Mouse (Mus musculus): ENCODE measurements around the gene Pde2a. TPM values are rescaled to one million over a fixed set of nuclear protein-coding genes. Genes with fewer than 3 reads are reported as not detected.

Pde2a gene
- polyA plus RNA-seq, 1 experiment from 2014 or later = 19.0 TPM

DNA sequence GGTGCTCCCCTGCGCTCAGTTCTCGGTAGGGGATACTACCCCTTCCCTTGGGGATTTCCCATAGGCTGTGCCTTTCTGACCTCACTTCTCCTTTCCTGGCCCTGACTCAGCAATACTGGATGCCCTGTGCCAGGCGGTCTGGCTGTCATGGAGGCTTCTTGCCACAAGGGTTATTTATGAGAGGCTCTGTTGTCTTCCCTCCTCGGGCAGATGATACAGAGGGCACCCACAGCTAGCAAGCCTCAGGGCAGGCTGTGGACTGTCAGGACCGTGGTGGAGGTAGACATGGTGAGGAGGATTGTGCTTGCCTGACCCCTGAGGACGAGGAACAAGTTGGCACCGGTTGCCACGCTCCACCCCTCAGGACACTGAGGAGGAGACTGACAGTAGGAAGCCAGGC, 39.1 kb upstream of the Pde2a start:
- no peak overlapping the region for H3K9ac ChIP-seq (ENCODE audit: low read length)
- no peaks in the 10 kb centered on the region for H3K27me3 ChIP-seq (ENCODE audit: control insufficient read depth, insufficient read depth, low read length)
- WGBS = 66% methylated on average over 8 of the region's 8 CpGs
- no peaks in the 10 kb centered on the region for H3K36me3 ChIP-seq (ENCODE audit: control insufficient read depth, insufficient read depth, low read length)
- H3K4me3 ChIP-seq (replicated peaks; ENCODE audit: low read length) = no peak overlapping the region
- H3K4me2 ChIP-seq (ENCODE audit: low read depth, low read length) = no peak overlapping the region
- peaks cover 36% of the 10 kb centered on the region for H3K4me1 ChIP-seq (ENCODE audit: control insufficient read depth, insufficient read depth, low read length)
- no peaks in the 10 kb centered on the region for H3K9me3 ChIP-seq (replicated peaks; ENCODE audit: control insufficient read depth, low read length)
- no peak for ATAC-seq (ENCODE audit: insufficient read depth, low FRiP score)
- H3K27ac ChIP-seq (ENCODE audit: low read length) = no peak overlapping the region; the same call in 1 of the 2 replicates

DNA sequence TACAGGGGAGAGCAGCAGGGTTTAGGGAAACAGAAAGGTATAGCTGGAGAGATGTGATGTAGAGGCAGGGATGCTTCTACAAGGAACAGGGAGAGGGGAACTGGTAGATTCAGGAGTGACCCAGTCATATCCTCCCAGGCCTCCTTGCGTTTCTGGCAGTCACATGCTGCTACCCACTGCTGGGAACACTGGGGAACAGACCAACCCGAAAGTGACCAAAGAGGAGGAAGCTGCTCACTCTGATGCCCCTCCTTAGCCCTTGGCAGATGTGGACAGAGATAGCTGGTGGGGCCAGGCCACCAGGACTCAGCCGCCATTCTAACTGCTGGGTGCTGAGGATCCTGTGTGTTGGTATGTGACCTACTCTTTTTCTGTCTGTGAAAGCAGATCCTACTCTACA, 37.7 kb upstream of the Pde2a start:
- ATAC-seq (ENCODE audit: insufficient read depth, low FRiP score) = no peak
- H3K4me2 ChIP-seq (ENCODE audit: low read depth, low read length) = no peak overlapping the region
- H3K36me3 ChIP-seq (ENCODE audit: control insufficient read depth, insufficient read depth, low read length) = no peaks in the 10 kb centered on the region
- no peak overlapping the region for H3K27ac ChIP-seq (ENCODE audit: low read length)
- H3K4me3 ChIP-seq (replicated peaks; ENCODE audit: low read length) = no peak overlapping the region
- no peak overlapping the region for H3K9ac ChIP-seq (ENCODE audit: low read length)
- H3K9me3 ChIP-seq (replicated peaks; ENCODE audit: control insufficient read depth, low read length) = no peaks in the 10 kb centered on the region
- WGBS = 78% methylated on average over 3 of the region's 3 CpGs
- no peaks in the 10 kb centered on the region for H3K27me3 ChIP-seq (ENCODE audit: control insufficient read depth, insufficient read depth, low read length)
- H3K4me1 ChIP-seq (ENCODE audit: control insufficient read depth, insufficient read depth, low read length) = peaks cover 34% of the 10 kb centered on the region

DNA sequence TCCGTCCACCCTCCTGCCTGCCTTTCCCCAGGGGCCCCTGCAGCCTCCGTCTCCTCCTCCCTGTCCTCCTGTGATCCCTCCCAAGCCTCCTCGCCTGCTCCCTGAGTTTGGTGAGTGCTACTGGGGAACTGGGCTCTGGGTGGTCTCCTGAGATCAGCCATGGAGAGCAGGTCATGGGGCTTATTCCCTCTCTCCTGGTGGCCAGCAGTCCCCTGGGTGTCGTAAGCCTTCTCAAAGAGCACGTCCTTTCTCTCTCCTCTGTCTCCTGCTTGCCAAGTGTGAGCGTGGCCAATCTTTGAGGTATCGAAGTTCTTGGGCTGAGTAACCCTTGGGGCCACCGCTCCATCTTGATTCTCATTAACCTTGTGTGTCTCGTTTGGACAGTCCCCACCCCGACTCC, 36.6 kb upstream of the Pde2a start:
- peak; percentile 4 for ATAC-seq (ENCODE audit: insufficient read depth, low FRiP score)
- Histone ChIP-seq H3K36me3 (ENCODE audit: control insufficient read depth, insufficient read depth, low read length) (no peaks in the 10 kb centered on the region; the same call in 1 of the 2 replicates), H3K4me2 (ENCODE audit: low read depth, low read length) (peak overlapping the region; percentile 41), H3K27ac (ENCODE audit: low read length) (peak overlapping the region; percentile 92), H3K9me3 (replicated peaks; ENCODE audit: control insufficient read depth, low read length) (no peaks in the 10 kb centered on the region), H3K4me1 (ENCODE audit: control insufficient read depth, insufficient read depth, low read length) (peaks cover 24% of the 10 kb centered on the region), H3K27me3 (ENCODE audit: control insufficient read depth, insufficient read depth, low read length) (no peaks in the 10 kb centered on the region), H3K4me3 (replicated peaks; ENCODE audit: low read length) (no peak overlapping the region), H3K9ac (ENCODE audit: low read length) (peak overlapping the region; percentile 59; the same call in 1 of the 2 replicates)
- WGBS = 39% methylated on average over 10 of the region's 10 CpGs

DNA sequence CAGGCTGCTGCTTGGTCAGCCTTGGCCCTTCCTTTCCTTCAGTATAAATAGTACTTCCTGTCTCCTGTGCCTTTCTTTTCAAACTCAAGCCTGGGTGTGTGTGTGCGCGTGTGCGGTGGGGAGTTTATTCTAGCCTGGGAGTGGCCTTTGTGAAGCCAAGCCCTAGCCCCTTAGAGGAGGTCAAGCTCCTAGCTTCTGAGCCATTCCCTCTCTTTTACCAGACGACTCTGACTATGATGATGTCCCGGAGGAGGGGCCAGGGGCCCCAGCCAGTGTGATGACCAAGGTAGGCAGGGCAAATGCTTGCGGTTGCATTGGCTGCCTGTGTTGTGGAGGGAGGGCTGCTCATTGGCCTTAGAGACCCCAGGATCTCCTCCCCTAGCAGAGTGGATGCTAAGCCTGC, 36.2 kb upstream of the Pde2a start:
- WGBS = 16% methylated on average over 6 of the region's 6 CpGs
- Histone ChIP-seq H3K4me2 (ENCODE audit: low read depth, low read length) (peak overlapping the region; percentile 41), H3K4me1 (ENCODE audit: control insufficient read depth, insufficient read depth, low read length) (peaks cover 22% of the 10 kb centered on the region), H3K27me3 (ENCODE audit: control insufficient read depth, insufficient read depth, low read length) (no peaks in the 10 kb centered on the region), H3K36me3 (ENCODE audit: control insufficient read depth, insufficient read depth, low read length) (no peaks in the 10 kb centered on the region; the same call in 1 of the 2 replicates), H3K9me3 (replicated peaks; ENCODE audit: control insufficient read depth, low read length) (no peaks in the 10 kb centered on the region), H3K27ac (ENCODE audit: low read length) (peak overlapping the region; percentile 92), H3K4me3 (replicated peaks; ENCODE audit: low read length) (0 out of 2 replicates have a peak overlapping the region, but pooled peaks have one; percentile 7), H3K9ac (ENCODE audit: low read length) (peak overlapping the region; percentile 40; the same call in 1 of the 2 replicates)
- peak; percentile 77 for ATAC-seq (ENCODE audit: insufficient read depth, low FRiP score)

DNA sequence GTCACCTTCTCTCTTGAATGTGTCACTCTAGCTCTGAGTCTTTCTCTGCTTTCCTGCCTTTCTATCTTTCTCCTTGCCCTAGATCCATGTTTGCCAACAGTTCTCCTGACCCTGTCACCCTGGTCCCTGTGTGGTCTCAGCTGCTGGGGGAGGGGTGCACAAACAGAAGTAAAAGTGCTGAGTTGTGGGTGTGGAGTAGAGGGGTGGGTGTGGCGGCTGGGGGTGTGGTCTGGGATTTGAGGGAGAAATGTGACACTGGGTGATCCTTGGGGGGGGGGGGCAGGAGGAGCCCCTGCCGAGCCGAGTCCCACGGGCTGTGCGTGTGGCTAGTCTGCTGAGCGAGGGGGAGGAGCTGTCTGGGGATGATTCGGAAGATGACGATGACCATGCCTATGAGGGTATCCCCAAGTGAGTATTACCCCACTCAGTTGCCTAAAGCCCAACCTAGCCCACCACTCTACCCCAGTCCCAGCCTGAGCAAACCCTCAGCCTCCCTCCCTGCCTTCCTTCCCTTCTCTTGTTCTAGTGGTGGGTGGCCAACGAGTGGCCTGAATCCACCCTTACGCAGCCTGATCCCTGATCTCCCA, 35.5 kb upstream of the Pde2a start:
- WGBS = 46% methylated on average over 8 of the region's 10 CpGs
- peak; percentile 27; the same call in 1 of the 2 replicates for ATAC-seq (ENCODE audit: insufficient read depth, low FRiP score)
- peak overlapping the region; percentile 40; the same call in 1 of the 2 replicates for H3K9ac ChIP-seq (ENCODE audit: low read length)
- H3K27me3 ChIP-seq (ENCODE audit: control insufficient read depth, insufficient read depth, low read length) = no peaks in the 10 kb centered on the region
- H3K4me2 ChIP-seq (ENCODE audit: low read depth, low read length) = peak overlapping the region; percentile 41
- H3K4me3 ChIP-seq (replicated peaks; ENCODE audit: low read length) = 0 out of 2 replicates have a peak overlapping the region, but pooled peaks have one; percentile 7
- H3K9me3 ChIP-seq (replicated peaks; ENCODE audit: control insufficient read depth, low read length) = no peaks in the 10 kb centered on the region
- no peaks in the 10 kb centered on the region; the same call in 1 of the 2 replicates for H3K36me3 ChIP-seq (ENCODE audit: control insufficient read depth, insufficient read depth, low read length)
- peak overlapping the region; percentile 92 for H3K27ac ChIP-seq (ENCODE audit: low read length)
- H3K4me1 ChIP-seq (ENCODE audit: control insufficient read depth, insufficient read depth, low read length) = peaks cover 23% of the 10 kb centered on the region

DNA sequence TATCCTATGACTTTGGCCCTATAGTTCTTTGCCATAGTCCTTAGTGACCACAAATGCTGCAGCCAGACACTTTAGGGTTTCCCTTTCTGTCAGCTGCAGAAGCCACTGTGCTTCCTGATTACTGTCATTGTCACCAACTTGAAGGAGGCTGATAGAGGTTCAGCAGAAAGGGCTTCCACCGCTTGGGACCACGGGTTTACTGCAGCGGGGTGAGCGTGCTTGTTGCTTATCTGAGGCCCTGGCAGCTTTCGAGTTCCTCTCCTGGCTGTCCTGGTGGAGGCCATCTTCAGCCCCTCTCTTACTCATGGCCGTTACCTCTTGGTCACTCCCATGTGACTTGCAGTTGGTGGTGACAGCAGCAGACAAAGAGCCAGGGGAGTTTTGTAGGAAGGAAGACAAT, 32.2 kb upstream of the Pde2a start:
- WGBS = 85% methylated on average over 6 of the region's 6 CpGs
- Histone ChIP-seq H3K27me3 (ENCODE audit: control insufficient read depth, insufficient read depth, low read length) (no peaks in the 10 kb centered on the region), H3K27ac (ENCODE audit: low read length) (no peak overlapping the region), H3K9ac (ENCODE audit: low read length) (no peak overlapping the region), H3K36me3 (ENCODE audit: control insufficient read depth, insufficient read depth, low read length) (no peaks in the 10 kb centered on the region; the same call in 1 of the 2 replicates), H3K4me3 (replicated peaks; ENCODE audit: low read length) (no peak overlapping the region), H3K4me1 (ENCODE audit: control insufficient read depth, insufficient read depth, low read length) (peaks cover 53% of the 10 kb centered on the region), H3K4me2 (ENCODE audit: low read depth, low read length) (no peak overlapping the region), H3K9me3 (replicated peaks; ENCODE audit: control insufficient read depth, low read length) (no peaks in the 10 kb centered on the region)
- no peak for ATAC-seq (ENCODE audit: insufficient read depth, low FRiP score)

DNA sequence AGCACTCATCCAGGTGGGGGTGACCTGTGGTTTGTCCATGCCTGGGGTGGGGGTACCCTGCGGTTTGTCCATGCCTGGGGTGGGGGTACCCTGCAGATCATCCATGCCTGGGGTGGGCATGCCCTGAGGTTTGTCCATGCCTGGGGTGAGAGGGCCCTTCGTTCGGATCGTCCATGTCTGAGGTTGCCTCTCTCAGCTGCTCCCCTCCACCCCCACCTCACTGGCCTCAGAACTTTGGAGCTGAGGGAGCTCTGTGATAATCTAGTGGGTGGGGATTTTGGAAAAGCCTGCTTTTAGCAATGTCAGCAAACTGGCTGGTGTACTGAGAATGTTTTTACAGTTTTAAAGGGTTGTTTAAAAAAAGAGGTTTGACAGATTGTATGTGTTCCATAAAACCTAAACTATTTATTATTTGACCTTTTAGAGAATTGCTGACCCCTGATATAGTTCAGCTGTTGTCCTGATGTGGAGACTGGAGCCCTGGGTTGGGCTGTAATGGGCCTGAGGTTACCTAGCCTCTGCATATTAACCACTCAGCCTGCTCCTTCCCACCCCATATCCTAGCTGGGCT, 29.5 kb upstream of the Pde2a start:
- H3K4me2 ChIP-seq (ENCODE audit: low read depth, low read length) = no peak overlapping the region
- 54% methylated on average over 4 of the region's 4 CpGs for WGBS
- H3K27ac ChIP-seq (ENCODE audit: low read length) = peak overlapping the region; percentile 98
- H3K27me3 ChIP-seq (ENCODE audit: control insufficient read depth, insufficient read depth, low read length) = no peaks in the 10 kb centered on the region
- H3K9me3 ChIP-seq (replicated peaks; ENCODE audit: control insufficient read depth, low read length) = no peaks in the 10 kb centered on the region
- peaks cover 39% of the 10 kb centered on the region for H3K4me1 ChIP-seq (ENCODE audit: control insufficient read depth, insufficient read depth, low read length)
- H3K4me3 ChIP-seq (replicated peaks; ENCODE audit: low read length) = no peak overlapping the region
- ATAC-seq (ENCODE audit: insufficient read depth, low FRiP score) = peak; percentile 8; the same call in 1 of the 2 replicates
- H3K36me3 ChIP-seq (ENCODE audit: control insufficient read depth, insufficient read depth, low read length) = peaks cover 2% of the 10 kb centered on the region; the same call in 1 of the 2 replicates
- H3K9ac ChIP-seq (ENCODE audit: low read length) = peak overlapping the region; percentile 37; the same call in 1 of the 2 replicates

DNA sequence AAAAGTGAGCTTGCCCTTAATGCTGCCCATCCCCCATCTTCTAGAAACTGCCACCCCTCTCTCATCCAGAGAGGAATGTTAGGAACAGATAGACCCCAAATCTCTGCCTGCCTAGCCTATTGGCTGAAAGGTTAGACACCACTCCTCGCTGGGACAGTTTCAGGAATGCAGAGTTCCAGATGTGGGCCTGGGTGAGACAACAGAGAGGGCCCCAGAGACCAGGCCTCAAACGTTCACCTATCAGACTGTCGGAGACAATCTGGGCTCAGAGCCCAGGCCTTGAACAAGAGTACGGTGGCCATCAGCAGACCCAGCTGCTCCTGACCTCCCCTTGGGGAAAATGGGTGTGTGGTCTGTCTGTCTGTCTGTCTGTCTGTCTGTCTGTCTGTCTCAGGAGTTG, 28.5 kb upstream of the Pde2a start:
- H3K36me3 ChIP-seq (ENCODE audit: control insufficient read depth, insufficient read depth, low read length) = peaks cover 12% of the 10 kb centered on the region; the same call in 1 of the 2 replicates
- H3K27me3 ChIP-seq (ENCODE audit: control insufficient read depth, insufficient read depth, low read length) = no peaks in the 10 kb centered on the region
- WGBS = 37% methylated on average over 4 of the region's 4 CpGs
- no peaks in the 10 kb centered on the region for H3K9me3 ChIP-seq (replicated peaks; ENCODE audit: control insufficient read depth, low read length)
- ATAC-seq (ENCODE audit: insufficient read depth, low FRiP score) = no peak
- peak overlapping the region; percentile 98 for H3K27ac ChIP-seq (ENCODE audit: low read length)
- peak overlapping the region; percentile 31; the same call in 1 of the 2 replicates for H3K4me2 ChIP-seq (ENCODE audit: low read depth, low read length)
- peaks cover 43% of the 10 kb centered on the region for H3K4me1 ChIP-seq (ENCODE audit: control insufficient read depth, insufficient read depth, low read length)
- H3K4me3 ChIP-seq (replicated peaks; ENCODE audit: low read length) = no peak overlapping the region
- peak overlapping the region; percentile 49; the same call in 1 of the 2 replicates for H3K9ac ChIP-seq (ENCODE audit: low read length)

Measured in stomach, embryonic 16.5 days (tissue).